Comparison of ENCODE assay signal across 10 mouse cellular contexts in the genomic region with DNA sequence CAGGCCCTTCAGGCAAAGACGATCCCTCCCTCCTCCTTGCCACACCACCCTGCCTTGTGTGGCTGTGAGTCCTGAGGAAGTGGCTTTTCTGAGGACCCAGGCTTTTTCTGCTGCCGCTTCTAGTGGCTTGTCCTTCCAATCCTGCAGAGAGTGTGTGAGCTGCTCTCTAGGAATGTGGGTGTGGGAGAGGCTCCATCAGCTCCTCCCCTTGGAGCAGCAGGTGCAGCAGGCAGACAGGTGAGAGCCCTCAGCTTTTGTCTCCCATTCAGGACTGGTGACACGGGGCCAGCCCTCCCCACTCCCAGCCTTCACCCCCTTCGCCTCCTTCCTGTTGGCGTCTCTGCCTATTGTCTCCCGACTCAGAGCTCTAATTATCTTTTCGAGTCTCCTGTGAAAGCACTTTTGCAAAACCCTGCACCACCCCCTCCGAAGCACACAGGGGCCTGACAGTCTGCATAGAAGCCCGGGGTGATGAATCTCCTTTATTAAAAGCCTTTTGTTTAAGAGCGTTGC.
A peak's percentile ranks its signal among the peaks of the same experiment; 100 is the strongest.
DNase-seq lines count a peak whose midpoint lies in the region; ATAC-seq and TF ChIP-seq lines count a peak whose summit lies in the region.
"Had no signal": no experiment of that assay in that cellular context is flagged by ENCODE, and none has a peak within 500 bp of the region (broad histone marks: within the 10 kb centered on the region; RNA-seq: fewer than 3 reads in every experiment).

No protein-coding gene starts in this region.

- no peaks in the 10 kb centered on the region for H3K36me3 ChIP-seq in ES-Bruce4 (ENCODE audit: control insufficient read depth, insufficient read depth, low read length, poor library complexity, severe bottlenecking)
- no peaks in the 10 kb centered on the region for H3K36me3 ChIP-seq in forebrain, embryonic 14.5 days (ENCODE audit: control insufficient read depth, insufficient read depth, low read length)
- H3K36me3 ChIP-seq in midbrain, embryonic 14.5 days (ENCODE audit: control insufficient read depth, insufficient read depth, low read length) = no peaks in the 10 kb centered on the region
- H3K36me3 ChIP-seq: heart, embryonic 13.5 days had no signal

- TF ChIP-seq CTCF in ES-Bruce4 (IDR thresholded peaks at IDR 0.05; ENCODE audit: low read depth, low read length) = no peak

- H3K27ac ChIP-seq in ES-Bruce4 (ENCODE audit: insufficient read depth, low read length) = no peak overlapping the region
- H3K27ac ChIP-seq in forebrain, embryonic 14.5 days (ENCODE audit: low read depth, low read length) = peak overlapping the region; percentile 62; the same call in 1 of the 2 replicates
- H3K27ac ChIP-seq in midbrain, embryonic 14.5 days (replicated peaks; ENCODE audit: low read depth, low read length) = peak overlapping the region; percentile 75
- H3K27ac ChIP-seq: heart, embryonic 13.5 days had no signal

- under 1% methylated on average over 10 of the region's 10 CpGs for WGBS in forebrain, embryonic 14.5 days
- WGBS in midbrain, embryonic 14.5 days = under 1% methylated on average over 10 of the region's 10 CpGs

- no peak overlapping the region for H3K9ac ChIP-seq in ES-Bruce4 (ENCODE audit: low read depth, poor library complexity, severe bottlenecking)
- H3K9ac ChIP-seq in forebrain, embryonic 14.5 days (ENCODE audit: low read length) = peak overlapping the region; percentile 6; the same call in 1 of the 2 replicates
- peak overlapping the region; percentile 24; the same call in 1 of the 2 replicates for H3K9ac ChIP-seq in midbrain, embryonic 14.5 days (replicated peaks; ENCODE audit: low read length)
- H3K9ac ChIP-seq: heart, embryonic 13.5 days had no signal

- H3K9me3 ChIP-seq in ES-Bruce4 (replicated peaks; ENCODE audit: control insufficient read depth, insufficient read depth, low read length, poor library complexity, severe bottlenecking) = no peaks in the 10 kb centered on the region
- no peaks in the 10 kb centered on the region for H3K9me3 ChIP-seq in forebrain, embryonic 14.5 days (replicated peaks; ENCODE audit: control insufficient read depth, low read length)
- H3K9me3 ChIP-seq in midbrain, embryonic 14.5 days (ENCODE audit: control insufficient read depth, low read length) = no peaks in the 10 kb centered on the region
- H3K9me3 ChIP-seq: heart, embryonic 13.5 days had no signal

- ATAC-seq in forebrain, embryonic 14.5 days = peak; percentile 68
- no peak; the same call in 1 of the 2 replicates for ATAC-seq in midbrain, embryonic 14.5 days (ENCODE audit: low FRiP score, low TSS enrichment)
- ATAC-seq in CD4-positive, CD25-positive, alpha-beta regulatory T cell, adult 4 months = no peak

- TF ChIP-seq POLR2A in ES-Bruce4 (IDR thresholded peaks at IDR 0.05; ENCODE audit: insufficient read depth, low read length) = no peak

- H3K4me1 ChIP-seq in ES-Bruce4 (ENCODE audit: control insufficient read depth, insufficient read depth, low read length) = peaks cover 3% of the 10 kb centered on the region
- peaks cover 10% of the 10 kb centered on the region for H3K4me1 ChIP-seq in forebrain, embryonic 14.5 days (ENCODE audit: control insufficient read depth, insufficient read depth, low read length)
- H3K4me1 ChIP-seq in midbrain, embryonic 14.5 days (ENCODE audit: control insufficient read depth, insufficient read depth, low read length) = peaks cover 16% of the 10 kb centered on the region
- H3K4me1 ChIP-seq: heart, embryonic 13.5 days had no signal

- no peaks in the 10 kb centered on the region for H3K27me3 ChIP-seq in ES-Bruce4 (ENCODE audit: control insufficient read depth, insufficient read depth, low read length, poor library complexity, severe bottlenecking)
- H3K27me3 ChIP-seq in forebrain, embryonic 14.5 days (replicated peaks; ENCODE audit: control insufficient read depth, insufficient read depth, low read length) = no peaks in the 10 kb centered on the region
- no peaks in the 10 kb centered on the region for H3K27me3 ChIP-seq in midbrain, embryonic 14.5 days (ENCODE audit: control insufficient read depth, insufficient read depth, low read length)

- H3K4me3 ChIP-seq in ES-Bruce4 (ENCODE audit: low read depth, low read length) = no peak overlapping the region
- H3K4me3 ChIP-seq in forebrain, embryonic 14.5 days (ENCODE audit: low read depth, low read length) = 0 out of 2 replicates have a peak overlapping the region, but pooled peaks have one; percentile 3
- H3K4me3 ChIP-seq in midbrain, embryonic 14.5 days (replicated peaks; ENCODE audit: low read depth, low read length) = no peak overlapping the region
- H3K4me3 ChIP-seq: heart, embryonic 13.5 days had no signal

- H3K4me2 ChIP-seq in forebrain, embryonic 14.5 days (ENCODE audit: low read length) = peak overlapping the region; percentile 42
- peak overlapping the region; percentile 40 for H3K4me2 ChIP-seq in midbrain, embryonic 14.5 days (ENCODE audit: low read length)
- H3K4me2 ChIP-seq: heart, embryonic 13.5 days had no signal

- peak; percentile 40 for DNase-seq in Muller cell, postnatal 12 days (ENCODE audit: inconsistent ontology term)
- peak; percentile 71 for DNase-seq in forebrain, embryonic 14.5 days (ENCODE audit: low spot score)
- peak; percentile 70 for DNase-seq in midbrain, embryonic 14.5 days
- no peak for DNase-seq in gastrocnemius, postnatal 10 days
- no peak for DNase-seq in cerebellum, adult 11-12 months
- DNase-seq: lung, postnatal 14 days; spleen, adult 18-20 months had no signal

- peak; percentile 83 for TF ChIP-seq EP300 in ES-Bruce4 (IDR thresholded peaks at IDR 0.05; ENCODE audit: insufficient read depth, low read depth, low read length)

Comparison
In these comparisons a context has a peak if more than half of its experiments do, and no peak if none do; other contexts are left out.
1. DNase-seq: peak in Muller cell, postnatal 12 days (single experiment), forebrain, embryonic 14.5 days (single experiment) and midbrain, embryonic 14.5 days (single experiment); none in gastrocnemius, postnatal 10 days (single experiment) and cerebellum, adult 11-12 months (single experiment).